Mouse (Mus musculus) CH12.LX (cell line): Measurements from ENCODE around the gene Prps1l1. TPM values are rescaled to one million over a fixed set of nuclear protein-coding genes. Genes with fewer than 3 reads are reported as not detected.

ENCODE experiments used
- polyA plus RNA-seq: library from polyadenylated mRNA; unstranded; fragments of >175 nt; gene quantifications from 2 replicates; pipeline ENCODE4 v1.2.1, GENCODE M21; 2012; ENCODE audit warnings: low read depth; ENCODE audit not compliant: insufficient read length
- total RNA-seq, 2 experiments: library from RNA; depleted of rRNA; stranded (reverse); fragments of 300-350 nt in 1 of 2; fragments of >200 nt in 1 of 2; gene quantifications; 2 replicates each; pipeline ENCODE4 v1.2.3; 2012 to 2014

The Prps1l1 gene
- total and polyA plus RNA-seq, 3 experiments = not detected

Other genes with a start within 250 kb of the Prps1l1 start
- gene Hdac9, start 67.7 kb upstream of the Prps1l1 start, total RNA-seq (2012; rRNA removed) = 0.04 TPM in 1 of 2 replicates, not detected in the other
- 0.38 and 0.49 TPM in 2 replicates for gene Hdac9, start 67.7 kb upstream of the Prps1l1 start, total RNA-seq (2014; rRNA removed)
- gene Hdac9, start 67.7 kb upstream of the Prps1l1 start, polyA plus RNA-seq = 0.17 and 0.44 TPM in 2 replicates
- gene Snx13, start 62.4 kb downstream of the Prps1l1 start, total RNA-seq (2012; rRNA removed) = 7.0 and 7.6 TPM in 2 replicates
- gene Snx13, start 62.4 kb downstream of the Prps1l1 start, total RNA-seq (2014; rRNA removed) = 11.2 and 12.2 TPM in 2 replicates
- 11.4 and 13.5 TPM in 2 replicates for gene Snx13, start 62.4 kb downstream of the Prps1l1 start, polyA plus RNA-seq